In the genomic region with DNA sequence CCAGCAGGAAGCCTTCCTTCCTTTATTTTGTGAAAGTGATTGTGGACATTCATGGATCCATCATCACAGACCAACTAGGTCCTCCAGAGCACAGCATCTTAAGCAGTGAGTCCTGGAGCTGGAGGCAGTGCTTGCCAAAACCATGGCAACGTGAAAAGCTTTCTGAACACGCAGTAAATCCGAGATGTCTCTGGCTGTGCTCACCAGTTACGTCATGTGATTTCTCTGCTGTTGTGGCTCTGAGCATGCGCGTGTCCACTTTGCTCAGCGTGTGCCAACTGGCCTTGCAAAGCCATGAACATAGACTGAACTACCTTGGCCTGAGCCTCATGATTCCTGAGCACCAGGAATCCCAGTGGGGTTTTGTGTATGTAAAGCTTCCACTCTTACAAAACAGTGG, we compare ENCODE assay signal across 9 mouse cellular contexts. TPM values are rescaled to one million over a fixed set of nuclear protein-coding genes. Genes with fewer than 3 reads are reported as not detected.
DNase-seq lines count a peak whose midpoint lies in the region; ATAC-seq lines count a peak whose summit lies in the region.
"Had no signal": no experiment of that assay in that cellular context is flagged by ENCODE, and none has a peak within 500 bp of the region (broad histone marks: within the 10 kb centered on the region; RNA-seq: fewer than 3 reads in every experiment).

No protein-coding gene starts in this region.

- no peak overlapping the region for H3K27ac ChIP-seq in heart, embryonic 11.5 days (ENCODE audit: low read depth, low read length)
- H3K27ac ChIP-seq: liver, embryonic 12.5 days had no signal

- no peak for ATAC-seq in heart, embryonic 11.5 days (replicated peaks; ENCODE audit: insufficient number of reproducible peaks, low FRiP score, low TSS enrichment)
- ATAC-seq: liver, embryonic 12.5 days had no signal

- peaks cover 11% of the 10 kb centered on the region for H3K4me1 ChIP-seq in heart, embryonic 11.5 days (ENCODE audit: control insufficient read depth, insufficient read depth, low read length)

- no peaks in the 10 kb centered on the region for H3K27me3 ChIP-seq in heart, embryonic 11.5 days (ENCODE audit: control insufficient read depth, insufficient read depth, low read length)

- no peaks in the 10 kb centered on the region for H3K9me3 ChIP-seq in heart, embryonic 11.5 days (replicated peaks; ENCODE audit: control insufficient read depth, low read length)
- H3K9me3 ChIP-seq: liver, embryonic 12.5 days had no signal

- H3K4me2 ChIP-seq in heart, embryonic 11.5 days, result no peak overlapping the region
- H3K4me2 ChIP-seq: liver, embryonic 12.5 days had no signal

- no peaks in the 10 kb centered on the region for H3K36me3 ChIP-seq in heart, embryonic 11.5 days (ENCODE audit: control insufficient read depth, insufficient read depth, low read length)
- H3K36me3 ChIP-seq: liver, embryonic 12.5 days had no signal

- intact Hi-C loops in left cerebral cortex, postnatal 4 days (cut with DNase I), result no loop called here

- no peak overlapping the region for H3K4me3 ChIP-seq in heart, embryonic 11.5 days (ENCODE audit: low read depth, low read length)
- H3K4me3 ChIP-seq: liver, embryonic 12.5 days had no signal

- H3K9ac ChIP-seq in heart, embryonic 11.5 days (ENCODE audit: low read depth, low read length), result no peak overlapping the region
- H3K9ac ChIP-seq: liver, embryonic 12.5 days had no signal

- WGBS in heart, embryonic 11.5 days (ENCODE audit: insufficient replicate concordance), result 85% methylated on average over 7 of the region's 7 CpGs

- peak; percentile 63 for DNase-seq in heart, adult 8-10 months (ENCODE audit: low spot score)
- DNase-seq in right cerebral cortex, postnatal 25 days, result peak; percentile 56
- no peak for DNase-seq in right cerebral cortex, postnatal 14 days
- DNase-seq in cerebellum, postnatal 36 days, result peak; percentile 66 to 67
- DNase-seq in left cerebral cortex, postnatal 4 days, result peak; percentile 59
- no peak for DNase-seq in spleen, postnatal 36 days (ENCODE audit: low spot score in 2 of 2)
- DNase-seq in ovary, postnatal 14 days (ENCODE audit: low spot score), result no peak

RNA-seq across cellular contexts. Expression of a gene that starts 36.0 kb away (rescaled TPM):
- total RNA-seq in heart, adult 8-10 months (2022), result 10 to 100 TPM; 52.7 to 57.9 (median 55.4) TPM
- 147 TPM in 2 replicates for polyA plus RNA-seq in heart, embryonic 11.5 days (2014; fragmentation: Nextera tagmentation; extraction: Ambion mirVana)
- total RNA-seq in left cerebral cortex, postnatal 4 days (2021), result 100 to 1,000 TPM; 180 to 193 TPM

RNA-seq across cellular contexts. Expression of a gene that starts 36.6 kb away (rescaled TPM):
- total RNA-seq in heart, adult 8-10 months (2022), result 10 to 100 TPM; 51.1 to 75.8 (median 59.4) TPM
- 30.0 and 33.9 TPM in 2 replicates for polyA plus RNA-seq in heart, embryonic 11.5 days (2014; fragmentation: Nextera tagmentation; extraction: Ambion mirVana)
- total RNA-seq in left cerebral cortex, postnatal 4 days (2021), result 10 to 100 TPM; 17.2 to 18.9 TPM

Comparison
In these comparisons a context has a peak if more than half of its experiments do, and no peak if none do; other contexts are left out.
1. DNase-seq: peak in heart, adult 8-10 months (single experiment), right cerebral cortex, postnatal 25 days (single experiment), cerebellum, postnatal 36 days (2 of 2) and left cerebral cortex, postnatal 4 days (single experiment); none in right cerebral cortex, postnatal 14 days (single experiment), spleen, postnatal 36 days (0 of 2) and ovary, postnatal 14 days (single experiment).